Mouse (Mus musculus): Measurements from ENCODE around the gene Gmds.

DNA sequence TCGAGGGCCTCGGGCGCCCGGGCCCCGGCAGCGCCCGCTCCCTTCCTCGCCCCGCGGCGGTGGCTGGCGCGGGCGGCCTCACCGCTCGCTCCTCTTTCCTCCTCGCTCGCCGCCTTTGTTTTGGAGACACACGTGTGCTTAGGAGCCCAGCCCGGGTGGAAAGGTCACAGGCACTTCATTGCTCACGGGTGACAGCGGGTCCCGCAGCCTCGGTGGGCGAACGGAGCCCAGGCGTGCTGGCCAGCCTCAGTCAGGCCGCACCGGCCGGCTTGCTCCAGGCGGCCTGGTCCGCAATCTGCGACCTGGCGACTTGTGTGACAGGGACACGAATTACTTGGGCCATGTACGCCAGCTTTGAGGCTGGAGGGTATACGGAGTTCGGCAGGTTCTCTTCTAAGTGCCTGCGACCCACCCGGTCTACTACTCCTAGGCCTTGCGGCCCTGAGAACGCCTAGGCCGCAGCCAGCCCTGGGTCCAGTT, 527.0 kb downstream of the Gmds start:
- TF ChIP-seq CTCF (IDR thresholded peaks at IDR 0.05; ENCODE audit: borderline replicate concordance, control insufficient read depth, extremely low read depth, insufficient read depth, low read length, poor library complexity) (no peak), POLR2A (IDR thresholded peaks at IDR 0.05; ENCODE audit: control insufficient read depth, extremely low read depth, insufficient read depth, low read length, poor library complexity) (no peak)

Data from thymus, adult 2 months (tissue).